Mouse (Mus musculus): Measurements from ENCODE around the gene Olfr105-ps.

Olfr105-ps gene

GRCm38 (mm10) chr17:37378733-37379132 is at the start of gene Olfr105-ps:
TSS of gene Olfr105-ps (plus strand) at chr17:37379033.
- no peak for DNase-seq (ENCODE audit: low read depth, low spot score)

GRCm38 (mm10) chr17:37339598-37339997 is 39.2 kb upstream of the Olfr105-ps start, which contains the start of gene Olfr103:
TSS of gene Olfr103 (minus strand) at chr17:37339698.
- DNase-seq (ENCODE audit: low read depth, low spot score): no peak

GRCm38 (mm10) chr17:37359282-37359681 is 19.6 kb upstream of the Olfr105-ps start, which contains the start of gene Olfr104-ps:
TSS of gene Olfr104-ps (plus strand) at chr17:37359582.
- DNase-seq (ENCODE audit: low read depth, low spot score): no peak

- DNase-seq (ENCODE audit: low read depth, low spot score): no peak
Observed at GRCm38 (mm10) chr17:37390093-37390492, 11.3 kb downstream of the Olfr105-ps start, which contains the start of gene Olfr106-ps. TSS of gene Olfr106-ps (plus strand) at chr17:37390393.

GRCm38 (mm10) chr17:37398926-37399325 is 20.1 kb downstream of the Olfr105-ps start, which contains the start of gene Olfr107:
TSS of gene Olfr107 (plus strand) at chr17:37399226.
- DNase-seq (ENCODE audit: low read depth, low spot score): no peak

- DNase-seq (ENCODE audit: low read depth, low spot score): no peak
Observed at GRCm38 (mm10) chr17:37413380-37413779, 34.5 kb downstream of the Olfr105-ps start.
